Mouse (Mus musculus) layer of hippocampus, postnatal 10 days (tissue): ENCODE measurements around the gene Fndc3b. TPM values are rescaled to one million over a fixed set of nuclear protein-coding genes. Genes with fewer than 3 reads are reported as not detected.
"Not testable (repeated sequence)": the region's sequence is repeated elsewhere in the genome, so short reads cannot be mapped to it uniquely, and the experiment has no call there.

ENCODE experiments used
- DNase-seq, 2 experiments: peaks; one replicate each; pipeline ENCODE4 v3.0.0; 2021; ENCODE audit warnings: low spot score in 2 of 2
- total RNA-seq, 2 experiments: library from RNA; stranded (reverse); gene quantifications; 2 replicates each; pipeline ENCODE4 v1.2.3; 2021

The Fndc3b gene
- total RNA-seq, 2 experiments from 2014 or later, result 28.4 to 31.3 TPM

DNA sequence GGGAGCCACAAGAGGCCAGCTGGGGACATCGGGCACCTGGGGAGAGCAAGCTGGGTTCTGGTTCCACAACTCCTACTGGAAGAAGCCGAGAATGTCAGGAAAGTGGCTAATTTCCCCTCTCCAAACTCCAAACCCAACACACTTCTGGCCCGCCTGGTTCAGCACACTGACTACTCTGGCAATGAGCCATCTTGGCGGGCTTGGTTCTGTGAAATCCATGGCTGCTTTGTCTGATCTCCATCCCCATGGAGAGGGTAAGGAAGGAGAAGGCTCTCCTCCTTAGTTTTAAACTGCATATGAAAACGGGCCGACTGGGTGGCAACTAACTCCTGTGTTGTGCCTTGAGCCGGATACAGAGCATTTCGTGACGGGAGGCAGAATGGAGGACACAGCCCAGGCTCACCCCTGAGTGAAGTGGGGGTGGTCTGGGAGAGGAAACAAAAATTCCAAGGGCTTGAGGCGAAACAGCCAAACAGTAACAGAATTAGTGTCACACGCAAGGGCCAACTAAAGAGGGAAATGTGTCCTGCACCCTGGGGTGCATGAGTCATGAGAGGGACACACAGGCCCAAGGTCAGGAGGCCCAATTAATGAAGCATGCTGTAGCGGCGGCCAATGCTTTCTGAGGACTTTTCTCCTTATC lies 280.4 kb downstream of the Fndc3b start:
- DNase-seq, result peak; percentile 67 to 76

DNA sequence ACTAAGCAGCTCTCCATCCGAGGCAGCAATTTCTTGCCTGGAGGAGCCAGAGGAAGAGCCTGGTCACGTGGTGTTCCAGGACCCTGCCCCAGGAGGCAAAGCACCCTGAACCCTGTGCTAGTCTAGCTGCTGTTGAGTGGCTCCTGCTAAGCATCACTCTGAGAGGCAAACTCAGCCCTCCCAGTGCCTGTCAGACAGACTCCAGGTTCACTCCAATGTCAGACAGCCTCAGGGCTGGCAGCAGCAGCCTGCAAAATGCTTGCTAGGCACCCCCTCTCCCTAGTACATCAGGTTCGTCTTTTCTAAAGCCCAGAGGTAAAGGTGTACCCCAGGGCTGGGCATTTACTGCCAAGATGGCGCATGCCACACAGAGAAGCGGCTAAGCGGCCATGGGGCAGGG lies 283.7 kb downstream of the Fndc3b start:
- no peak for DNase-seq

DNA sequence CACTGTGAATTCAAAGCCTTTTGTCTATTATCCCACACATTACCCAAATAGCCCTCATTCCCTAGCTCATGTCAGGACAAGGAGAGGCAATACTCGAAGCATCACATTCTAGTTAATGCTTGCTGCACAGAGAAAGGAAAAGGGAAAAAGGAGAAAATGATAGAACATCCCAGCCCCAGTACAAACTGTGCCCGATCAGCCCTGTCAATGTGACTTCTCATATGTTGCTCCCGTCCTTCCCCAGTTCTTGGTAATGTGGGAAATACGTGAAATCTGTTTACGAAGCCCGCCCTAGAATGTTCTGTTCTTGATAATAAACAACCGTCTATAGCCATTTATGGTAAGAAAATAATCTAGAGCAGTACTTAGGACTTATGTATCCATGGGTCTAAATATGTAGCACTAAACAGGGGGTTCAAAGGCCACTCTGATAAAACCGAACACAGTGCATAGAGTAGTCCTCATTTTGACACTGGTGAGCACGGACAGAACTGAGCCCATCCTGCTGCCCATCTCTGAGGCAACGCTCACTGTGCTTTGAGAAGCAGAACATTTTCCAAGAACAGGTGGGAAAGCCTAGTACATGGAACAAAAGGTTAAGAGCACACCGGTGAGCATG lies 286.9 kb downstream of the Fndc3b start:
- DNase-seq, result no peak

DNA sequence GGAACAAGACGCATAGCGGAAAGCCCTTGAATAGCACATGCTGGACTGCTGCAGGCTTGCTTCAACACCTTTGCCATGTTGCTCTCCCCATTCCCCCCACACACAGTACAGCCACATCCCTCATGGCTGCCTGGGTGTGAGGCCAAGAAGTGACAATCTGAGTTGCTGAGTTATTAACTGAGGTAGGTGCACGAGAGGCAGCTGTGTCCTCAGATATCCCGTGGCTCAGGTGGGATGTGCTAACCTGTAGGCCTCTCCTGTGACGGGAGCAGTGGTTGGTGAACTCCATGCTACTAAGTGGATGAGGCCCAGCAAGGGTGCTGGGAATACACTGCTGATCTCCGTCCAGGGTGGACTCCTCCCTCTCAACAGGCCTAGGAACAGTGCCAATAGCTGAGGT lies 288.6 kb downstream of the Fndc3b start:
- no peak for DNase-seq

DNA sequence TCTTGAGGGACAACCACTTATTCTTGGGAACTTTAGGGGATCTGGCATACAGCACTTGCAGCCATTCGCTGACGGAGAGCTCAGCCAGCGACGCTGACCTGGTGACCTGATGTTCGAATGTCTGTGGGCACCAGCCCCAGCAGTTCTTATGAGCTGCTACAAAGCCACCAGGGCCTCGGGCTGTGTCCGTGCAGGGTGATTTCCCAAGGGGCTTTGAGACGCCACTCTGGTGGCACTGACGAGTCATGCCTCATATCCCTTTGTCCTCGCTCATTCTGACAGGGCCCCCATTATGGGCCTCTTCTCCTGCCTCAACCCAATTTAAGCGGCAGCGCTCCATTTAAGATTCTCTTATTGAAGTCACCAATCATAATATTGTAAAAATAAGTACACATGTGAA lies 289.1 kb downstream of the Fndc3b start:
- no peak for DNase-seq

DNA sequence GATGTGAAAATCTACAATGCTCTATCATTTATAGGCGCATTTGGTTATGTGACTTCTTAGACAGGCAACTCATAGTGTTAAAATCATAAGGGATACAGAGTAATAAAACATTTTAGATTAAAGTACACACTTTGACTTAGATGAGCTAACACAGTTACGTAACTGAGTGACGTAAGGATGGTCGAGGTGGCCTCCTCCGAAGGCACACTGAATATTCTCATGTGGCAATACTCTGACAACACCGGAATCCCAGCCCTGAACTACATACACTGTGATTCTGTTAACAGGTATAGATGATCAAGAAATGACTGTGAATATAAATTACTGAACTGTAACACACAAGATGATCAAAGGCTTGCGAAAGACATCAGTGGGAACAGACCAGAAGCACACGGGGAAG lies 292.5 kb downstream of the Fndc3b start:
- no peak for DNase-seq

DNA sequence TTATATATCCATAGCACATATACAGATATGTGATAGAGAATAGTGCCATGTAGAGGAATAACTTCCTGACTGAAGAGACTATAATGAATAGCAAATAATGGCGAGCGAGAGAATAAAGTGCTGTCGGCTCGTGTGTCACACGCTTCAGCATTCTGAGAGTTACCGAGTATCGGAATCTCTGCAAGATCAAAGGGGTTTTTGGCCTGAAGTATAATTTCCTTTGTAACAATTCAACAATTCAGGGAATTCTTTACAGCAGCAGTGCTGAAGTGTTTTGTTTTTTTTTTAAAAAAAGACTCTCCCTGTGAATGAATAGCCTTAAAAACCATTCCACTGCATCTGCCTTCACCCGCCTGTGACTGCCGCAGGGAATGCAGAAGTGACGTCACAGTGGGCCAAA lies 294.3 kb downstream of the Fndc3b start:
- no peak for DNase-seq

DNA sequence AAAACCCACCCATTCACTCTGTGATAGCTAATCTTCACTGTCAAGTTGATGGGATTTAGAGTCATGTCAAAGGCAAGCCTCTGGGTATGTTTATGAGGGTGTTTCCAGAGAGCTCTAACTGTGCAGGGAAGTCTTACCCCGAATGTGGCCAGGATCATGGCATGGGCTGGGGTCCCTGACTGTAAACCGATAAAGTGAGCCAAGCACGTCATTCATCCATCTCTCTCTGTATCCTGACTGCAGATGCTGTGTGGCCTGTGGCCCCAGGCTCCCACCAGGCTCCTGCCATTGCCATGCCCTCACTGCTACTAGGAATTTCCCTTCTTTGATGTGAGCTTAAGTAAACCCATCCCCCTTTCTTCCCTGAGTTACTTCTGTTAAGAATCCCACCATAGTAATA lies 297.5 kb downstream of the Fndc3b start:
- DNase-seq, result no peak

DNA sequence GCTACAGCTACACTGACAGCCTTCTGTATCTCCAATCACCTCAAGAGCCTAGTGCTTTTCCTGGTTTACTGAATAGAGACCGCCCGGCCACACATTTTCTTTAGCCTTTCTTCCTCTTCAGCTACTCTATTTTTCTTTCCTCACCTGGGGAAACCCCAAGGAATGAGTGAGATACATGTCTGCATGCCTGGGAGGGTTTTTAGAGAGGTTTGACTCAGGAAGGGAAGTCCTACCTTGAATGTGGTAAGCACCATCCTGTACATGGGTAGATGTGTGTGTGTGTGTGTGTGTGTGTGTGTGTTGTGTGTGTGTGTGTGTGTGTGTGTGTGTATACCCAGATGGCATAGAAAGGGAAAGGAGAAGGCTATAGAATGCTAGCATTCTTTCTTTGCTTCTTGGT lies 299.8 kb downstream of the Fndc3b start:
- DNase-seq, result no peak

DNA sequence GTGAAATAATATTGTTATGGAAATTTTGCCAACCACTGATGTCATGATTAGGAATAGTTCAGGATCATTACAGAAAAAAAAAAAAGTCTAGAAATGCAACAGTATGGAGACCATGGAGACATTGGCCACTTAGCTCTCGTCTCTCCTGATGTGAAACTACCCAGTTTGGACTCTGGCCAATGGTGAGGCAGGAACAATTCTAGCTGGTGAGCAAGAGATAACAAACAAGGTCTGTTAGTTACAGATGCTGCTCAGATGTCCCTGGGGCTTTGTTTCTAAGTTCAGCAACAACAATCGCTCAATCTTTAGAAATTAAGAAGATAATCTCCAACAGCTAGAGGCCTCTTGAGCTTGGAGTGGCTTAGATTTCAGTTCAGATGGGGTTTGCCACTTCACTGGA lies 302.5 kb downstream of the Fndc3b start:
- no peak for DNase-seq

DNA sequence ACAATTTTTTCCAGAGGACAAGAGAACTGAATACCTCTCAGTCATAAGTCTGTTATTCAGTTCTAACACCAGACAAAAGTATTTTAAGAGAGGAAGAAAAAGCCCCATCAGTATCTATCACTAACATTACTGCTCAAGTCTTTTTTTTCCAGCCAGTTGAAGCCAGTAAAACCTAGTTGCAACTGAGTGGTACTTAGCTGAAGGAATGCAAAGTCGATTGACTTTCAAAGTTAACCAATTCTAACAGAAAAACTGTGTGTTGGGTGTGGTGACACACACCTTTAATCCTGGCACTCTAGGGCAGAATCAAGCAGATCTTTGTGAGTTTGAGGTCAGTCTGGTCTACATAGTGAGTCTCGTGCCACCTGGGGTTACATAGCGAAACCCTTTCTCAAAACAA lies 304.7 kb downstream of the Fndc3b start:
- no peak for DNase-seq

DNA sequence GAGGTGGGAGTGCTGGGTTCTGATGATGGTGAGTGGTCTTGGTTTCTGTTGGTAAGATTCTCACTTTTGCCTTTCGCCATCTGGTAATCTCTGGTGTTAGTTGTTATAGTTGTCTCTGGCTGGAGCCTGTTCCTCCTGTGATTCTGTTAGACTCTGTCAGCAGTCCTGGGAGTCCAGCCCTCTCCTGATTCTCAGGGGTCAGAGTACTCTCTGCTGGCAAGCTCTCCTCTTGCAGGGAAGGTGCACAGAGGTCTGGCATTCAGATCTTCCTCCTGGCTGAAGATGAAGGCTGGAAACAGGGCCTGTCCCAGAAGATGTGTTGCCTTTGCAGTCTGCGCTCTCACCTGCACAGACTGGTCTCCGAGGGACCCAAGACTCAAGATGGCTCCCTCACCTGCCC lies 310.1 kb downstream of the Fndc3b start:
- DNase-seq, result not testable (repeated sequence)

DNA sequence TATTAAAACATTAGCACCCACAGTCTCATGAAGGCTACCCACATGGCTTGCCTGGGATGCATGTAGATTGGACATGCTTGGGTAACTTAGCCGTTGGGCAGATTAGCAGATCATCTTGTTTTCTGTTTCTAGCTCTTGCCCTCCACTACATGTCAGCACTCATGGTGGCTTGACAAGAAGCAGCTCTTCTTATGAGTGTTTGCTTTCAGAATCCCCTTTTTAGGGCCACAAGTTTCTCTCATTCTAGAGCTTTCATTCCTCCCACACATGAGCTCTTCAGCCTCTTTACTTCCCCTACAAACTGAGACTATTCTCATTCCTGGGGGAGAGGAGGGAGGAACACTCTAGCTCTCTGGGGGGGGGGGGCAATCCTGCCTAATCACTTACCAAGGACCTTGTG lies 321.2 kb downstream of the Fndc3b start:
- DNase-seq, result no peak

DNA sequence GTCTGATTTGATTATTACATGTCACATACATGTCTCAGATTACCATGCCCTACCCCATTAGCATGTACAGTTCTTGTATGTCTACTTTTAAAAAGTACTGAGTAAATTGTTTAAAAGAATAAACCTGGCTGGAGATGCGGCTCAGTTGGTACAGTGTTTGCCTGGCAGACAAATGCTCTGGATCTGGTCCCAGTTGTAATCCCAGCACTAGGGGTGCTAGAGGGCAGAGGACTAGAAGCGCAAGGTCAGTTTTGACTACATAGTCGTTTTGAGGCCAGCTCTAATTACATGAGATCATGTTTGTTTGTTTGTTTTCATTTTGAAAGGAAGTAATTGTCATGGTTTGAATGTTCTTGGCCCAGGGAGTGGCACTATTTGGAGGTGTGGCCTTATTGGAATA lies 326.3 kb downstream of the Fndc3b start:
- no peak for DNase-seq

DNA sequence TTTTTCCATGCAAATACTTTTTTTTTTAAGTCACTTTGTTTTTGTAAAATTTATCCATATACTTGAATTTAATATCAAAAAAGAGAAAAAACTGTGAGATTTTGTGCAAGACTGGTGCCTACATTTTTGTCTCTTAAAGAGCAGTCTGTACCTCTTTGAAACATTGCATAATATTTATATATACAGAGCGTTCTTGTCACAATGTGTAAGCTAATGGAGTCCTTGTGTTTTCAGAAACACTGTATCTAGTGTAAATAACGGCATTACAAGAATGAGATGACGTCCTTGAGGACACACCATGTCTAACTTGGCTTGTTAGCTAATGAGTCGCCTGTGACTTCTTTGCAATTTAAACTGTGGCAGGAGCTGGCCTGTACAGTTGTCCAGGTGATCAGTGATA lies 333.2 kb downstream of the Fndc3b start:
- DNase-seq, result no peak

DNA sequence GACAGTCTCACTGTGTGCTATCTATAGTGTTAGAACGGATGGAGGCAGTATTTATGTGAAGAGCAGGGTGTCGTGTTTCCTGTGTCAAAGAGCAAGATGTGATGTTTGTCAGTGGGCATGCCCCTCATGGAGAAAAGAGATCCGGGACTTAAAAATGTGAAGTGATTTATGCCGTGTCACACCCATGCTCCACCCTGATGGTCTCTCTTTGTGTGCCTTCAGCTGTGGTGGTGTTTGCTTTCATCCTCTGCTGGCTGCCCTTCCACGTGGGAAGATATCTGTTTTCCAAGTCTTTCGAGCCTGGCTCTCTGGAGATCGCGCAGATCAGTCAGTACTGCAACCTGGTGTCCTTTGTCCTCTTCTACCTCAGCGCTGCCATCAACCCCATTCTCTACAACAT lies 336.7 kb downstream of the Fndc3b start:
- DNase-seq, result no peak

DNA sequence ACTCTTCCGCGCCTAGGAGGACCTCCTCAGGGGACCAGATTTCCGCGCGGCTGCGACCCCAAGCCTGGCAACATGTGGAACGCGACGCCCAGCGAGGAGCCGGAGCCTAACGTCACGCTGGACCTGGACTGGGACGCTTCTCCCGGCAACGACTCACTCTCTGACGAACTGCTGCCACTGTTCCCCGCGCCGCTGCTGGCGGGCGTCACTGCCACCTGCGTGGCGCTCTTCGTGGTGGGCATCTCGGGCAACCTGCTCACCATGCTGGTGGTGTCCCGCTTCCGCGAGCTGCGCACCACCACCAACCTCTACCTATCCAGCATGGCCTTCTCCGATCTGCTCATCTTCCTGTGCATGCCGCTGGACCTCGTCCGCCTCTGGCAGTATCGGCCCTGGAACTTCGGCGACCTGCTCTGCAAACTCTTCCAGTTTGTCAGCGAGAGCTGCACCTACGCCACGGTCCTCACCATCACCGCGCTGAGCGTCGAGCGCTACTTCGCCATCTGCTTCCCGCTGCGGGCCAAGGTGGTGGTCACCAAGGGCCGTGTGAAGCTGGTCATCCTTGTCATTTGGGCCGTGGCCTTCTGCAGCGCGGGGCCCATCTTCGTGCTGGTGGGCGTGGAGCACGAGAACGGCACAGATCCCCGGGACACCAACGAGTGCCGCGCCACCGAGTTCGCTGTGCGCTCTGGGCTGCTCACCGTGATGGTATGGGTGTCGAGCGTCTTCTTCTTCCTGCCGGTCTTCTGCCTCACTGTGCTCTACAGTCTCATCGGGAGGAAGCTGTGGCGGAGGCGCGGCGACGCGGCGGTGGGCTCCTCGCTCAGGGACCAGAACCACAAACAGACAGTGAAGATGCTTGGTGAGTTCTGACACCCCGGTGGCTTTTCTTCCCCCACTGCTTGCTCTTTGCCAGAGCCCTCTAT lies 339.1 kb downstream of the Fndc3b start:
- DNase-seq, result peak in 1 of 2 experiments; percentile 13

DNA sequence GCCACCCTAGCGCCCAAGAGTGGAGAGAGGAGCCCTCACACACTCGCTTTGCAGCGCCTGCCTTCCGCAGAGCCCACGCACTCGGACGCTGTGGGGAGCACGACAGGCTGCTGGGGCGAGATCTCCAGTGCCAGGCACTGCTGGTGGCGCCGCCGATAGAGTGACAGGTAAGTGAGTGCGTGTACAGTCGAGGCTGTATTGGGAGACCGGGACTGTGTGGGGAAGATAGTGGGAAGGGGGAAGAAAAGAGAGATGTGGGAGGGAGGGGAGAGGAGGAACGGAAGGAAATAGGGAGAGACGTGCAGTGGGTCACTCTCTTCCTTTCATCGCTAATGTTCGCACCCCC lies 339.9 kb downstream of the Fndc3b start, which contains the start of gene Ghsr:
Gene Ghsr (plus strand): TSS at position 76 of the 346 bp plus-strand sequence.
- peak in 1 of 2 experiments; percentile 9 for DNase-seq

DNA sequence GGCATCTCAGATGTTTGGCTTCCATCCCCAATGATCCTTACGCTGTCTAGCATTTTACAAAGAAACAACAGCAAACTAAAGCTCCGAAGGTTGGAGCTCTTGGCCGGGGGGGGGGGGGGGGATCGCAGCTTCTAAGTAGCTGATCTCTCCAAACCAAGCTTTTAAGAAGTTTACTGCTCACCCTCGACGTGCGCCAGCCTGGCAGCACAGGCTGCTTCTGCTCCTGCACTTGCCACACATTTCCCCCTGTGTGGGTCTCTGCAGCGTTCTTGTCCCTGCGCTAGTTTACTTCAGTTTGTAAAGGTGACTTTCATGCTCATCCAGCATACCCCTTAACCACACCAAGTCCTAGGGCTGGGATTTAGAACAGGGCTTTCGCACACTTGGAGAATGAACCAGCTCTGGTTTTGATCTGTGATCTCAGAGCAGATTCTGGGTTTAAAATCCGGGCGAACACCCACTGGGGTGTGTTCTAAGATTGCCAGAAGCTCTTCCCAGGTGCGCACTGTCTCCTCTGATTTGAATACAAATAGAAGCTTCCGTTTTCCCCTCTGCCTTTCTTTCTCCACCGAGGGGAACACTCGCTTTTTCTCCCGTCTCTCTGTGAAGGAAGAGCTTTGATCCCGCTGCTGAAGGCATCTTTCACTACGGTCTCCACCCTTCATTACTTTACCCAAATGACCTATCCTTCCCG lies 340.4 kb downstream of the Fndc3b start:
- no peak for DNase-seq

DNA sequence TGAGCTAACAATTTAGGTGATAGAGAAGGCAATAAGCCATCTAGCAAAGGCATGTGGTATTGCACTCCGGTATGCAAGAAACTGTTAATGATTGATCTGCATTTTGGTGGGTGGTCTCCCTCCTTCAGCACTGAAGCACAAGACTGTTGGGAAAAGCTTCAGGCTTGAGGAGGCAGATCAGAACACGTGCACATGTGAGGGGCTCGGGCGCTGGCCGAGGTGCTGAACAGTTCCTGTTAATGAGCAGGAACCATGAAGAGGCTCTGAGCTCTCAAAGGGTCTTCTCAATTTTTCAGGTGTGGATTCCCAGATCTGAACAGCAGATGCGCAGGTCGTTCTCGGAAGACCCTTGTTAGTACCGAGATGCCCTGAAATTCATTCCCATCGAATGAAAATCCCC lies 341.0 kb downstream of the Fndc3b start:
- peak; percentile 15 to 33 for DNase-seq
